Mouse (Mus musculus): ENCODE results near the gene Cpt1c. TPM values are rescaled to one million over a fixed set of nuclear protein-coding genes. Genes with fewer than 3 reads are reported as not detected.
A peak's percentile ranks its signal among the peaks of the same experiment; 100 is the strongest.
"Not testable (repeated sequence)": the region's sequence is repeated elsewhere in the genome, so short reads cannot be mapped to it uniquely, and the experiment has no call there.

Gene Cpt1c
- total RNA-seq (2017) = 0.20 TPM in 1 of 2 replicates, not detected in the other

DNA sequence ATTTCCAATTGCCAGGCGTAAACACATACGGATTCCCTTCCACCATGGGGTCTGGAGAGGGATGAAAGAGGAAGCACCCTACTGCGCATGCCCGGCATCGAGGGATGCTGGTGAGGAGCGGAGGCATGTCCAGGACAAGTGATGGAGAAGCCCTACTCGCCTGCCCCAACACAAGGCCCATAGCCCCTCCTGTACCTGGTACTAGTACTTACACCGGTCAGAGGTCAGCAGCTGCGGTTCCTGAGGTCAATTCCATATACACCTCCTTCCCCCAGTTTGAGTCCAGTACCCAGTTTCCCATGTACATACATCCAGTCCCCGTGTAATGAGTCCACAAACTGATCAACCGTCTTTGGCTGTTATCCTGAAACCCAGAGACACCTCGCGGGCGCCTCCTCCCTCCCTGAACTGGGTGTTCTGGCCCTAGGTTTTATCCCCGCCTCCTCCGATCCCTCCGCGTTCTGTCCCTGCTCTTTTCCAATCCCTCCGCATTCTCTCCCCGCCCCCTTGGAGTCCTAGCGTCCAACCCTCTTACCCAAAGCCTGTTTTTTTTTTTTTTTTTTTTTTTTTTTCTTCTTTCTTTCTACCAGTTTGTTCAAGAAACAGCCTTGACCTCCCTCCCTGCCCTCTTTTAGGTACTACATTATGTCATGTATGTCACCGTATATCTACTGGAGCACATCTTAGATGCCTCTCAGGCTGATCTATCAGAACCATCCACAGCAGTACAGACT is at the start of gene Cpt1c:
TSS of gene Cpt1c (minus strand) at position 469 of the 734 bp plus-strand sequence.
- 0 out of 4 replicates have a peak, but pooled peaks of 1 of the 2 experiments have one; percentile 24 for ATAC-seq (replicated peaks in 1 of 2; ENCODE audit: insufficient read depth in 1 of 2, low FRiP score in 2 of 2, low TSS enrichment in 1 of 2, low read depth in 1 of 2, poor library complexity in 2 of 2, severe bottlenecking in 2 of 2)

DNA sequence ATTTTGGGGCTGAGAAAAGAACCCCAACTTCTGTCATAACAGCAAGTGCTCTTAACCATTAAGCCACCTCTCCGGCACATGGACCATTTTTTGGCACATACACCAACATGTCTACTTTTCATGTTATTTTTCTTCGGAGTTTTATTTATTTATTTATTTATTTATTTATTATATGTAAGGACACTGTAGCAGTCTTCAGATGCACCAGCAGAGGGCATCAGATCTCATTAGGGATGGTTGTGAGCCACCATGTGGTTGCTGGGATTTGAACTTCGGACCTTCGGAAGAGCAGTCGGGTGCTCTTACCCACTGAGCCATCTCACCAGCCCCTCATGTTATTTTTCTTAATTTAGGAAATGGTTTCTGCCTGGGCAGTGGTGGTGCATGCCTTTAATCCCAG is 49.1 kb upstream of the Cpt1c start:
- not testable (repeated sequence) for ATAC-seq (replicated peaks in 1 of 2; ENCODE audit: insufficient read depth in 1 of 2, low FRiP score in 2 of 2, low TSS enrichment in 1 of 2, low read depth in 1 of 2, poor library complexity in 2 of 2, severe bottlenecking in 2 of 2)

DNA sequence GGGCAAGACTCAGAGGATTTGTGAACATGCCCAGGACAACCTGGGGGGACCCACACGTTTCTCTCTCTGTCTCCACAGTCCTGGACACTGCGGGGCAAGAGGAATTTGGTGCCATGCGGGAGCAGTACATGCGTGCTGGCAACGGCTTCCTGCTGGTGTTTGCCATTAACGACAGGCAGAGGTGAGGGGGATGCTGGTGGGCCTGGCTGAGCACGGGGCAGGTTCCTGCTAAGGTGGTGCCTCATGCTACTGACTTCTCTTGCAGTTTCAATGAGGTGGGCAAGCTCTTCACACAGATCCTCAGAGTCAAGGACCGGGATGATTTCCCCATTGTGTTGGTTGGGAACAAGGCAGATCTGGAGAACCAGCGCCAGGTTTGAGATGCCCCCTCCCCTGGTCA is 45.6 kb upstream of the Cpt1c start:
- no peak for ATAC-seq (replicated peaks in 1 of 2; ENCODE audit: insufficient read depth in 1 of 2, low FRiP score in 2 of 2, low TSS enrichment in 1 of 2, low read depth in 1 of 2, poor library complexity in 2 of 2, severe bottlenecking in 2 of 2)

DNA sequence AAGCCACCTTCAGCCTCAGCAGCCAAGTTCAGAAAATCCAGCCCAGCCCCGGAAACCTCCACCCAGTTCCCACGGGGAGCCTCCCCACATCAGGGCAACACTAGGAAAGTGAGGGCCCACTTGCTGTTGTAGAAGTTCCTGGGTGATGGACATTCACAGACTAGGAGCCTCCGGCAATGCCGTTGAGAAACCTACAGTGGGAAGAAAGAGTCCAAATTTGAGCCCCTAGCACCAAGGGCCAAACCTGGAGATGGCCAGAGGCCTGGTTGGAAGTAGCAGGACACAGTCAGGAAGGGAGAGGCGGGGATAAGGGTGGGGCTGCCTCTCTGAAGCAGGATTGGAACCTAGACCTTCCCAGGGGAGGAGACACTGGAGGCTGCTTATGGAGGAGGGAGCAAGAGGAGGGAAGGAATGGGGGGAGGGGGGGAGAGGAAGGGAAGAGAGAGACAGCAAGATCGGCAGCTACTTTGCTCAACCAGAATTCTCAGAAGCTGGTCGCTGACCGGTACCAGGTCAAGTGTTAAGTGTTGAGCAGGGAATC is 44.5 kb upstream of the Cpt1c start:
- ATAC-seq (replicated peaks in 1 of 2; ENCODE audit: insufficient read depth in 1 of 2, low FRiP score in 2 of 2, low TSS enrichment in 1 of 2, low read depth in 1 of 2, poor library complexity in 2 of 2, severe bottlenecking in 2 of 2) = no peak

DNA sequence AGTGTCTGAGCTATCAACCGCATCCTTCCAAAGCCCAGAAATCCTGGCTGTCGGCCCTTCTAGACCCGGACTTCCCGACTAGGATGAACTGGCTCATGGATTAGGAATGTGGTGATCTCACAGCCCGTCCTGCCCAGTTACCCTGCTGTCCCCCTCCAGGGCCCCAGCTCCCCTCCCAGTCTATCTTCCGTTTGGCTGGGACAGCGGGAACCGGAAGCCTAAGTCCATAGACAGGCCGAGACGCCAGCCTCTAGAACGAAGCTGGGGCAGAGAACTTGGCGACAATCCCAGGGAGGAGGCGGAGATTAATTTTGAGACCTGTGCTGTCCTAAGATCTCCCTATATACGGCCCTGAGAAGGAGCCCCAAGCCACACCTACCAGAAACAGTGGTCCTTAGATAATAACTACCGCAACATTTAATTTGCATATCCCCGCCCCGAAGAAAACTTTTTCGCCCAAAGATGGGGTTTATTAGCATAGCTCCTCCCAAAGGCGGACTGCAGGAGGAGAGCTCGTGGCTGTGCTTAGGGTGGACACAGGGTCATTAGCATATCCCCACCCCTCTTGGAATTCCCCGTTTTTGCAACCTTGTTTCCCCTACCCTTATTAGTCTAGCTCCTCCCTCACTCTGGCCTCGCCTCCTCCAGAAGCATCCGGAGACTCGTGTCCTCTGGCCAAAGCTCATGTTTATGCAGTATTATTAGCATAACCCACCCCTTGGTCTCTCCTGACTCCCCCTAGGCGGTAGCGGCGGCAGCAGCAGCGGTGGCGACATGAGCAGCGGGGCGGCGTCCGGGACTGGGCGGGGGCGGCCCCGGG is 42.8 kb upstream of the Cpt1c start, which contains the start of gene Rras:
TSS of gene Rras (plus strand) at position 720 of the 820 bp plus-strand sequence.
- peak; percentile 80 to 88 for ATAC-seq (replicated peaks in 1 of 2; ENCODE audit: insufficient read depth in 1 of 2, low FRiP score in 2 of 2, low TSS enrichment in 1 of 2, low read depth in 1 of 2, poor library complexity in 2 of 2, severe bottlenecking in 2 of 2)

DNA sequence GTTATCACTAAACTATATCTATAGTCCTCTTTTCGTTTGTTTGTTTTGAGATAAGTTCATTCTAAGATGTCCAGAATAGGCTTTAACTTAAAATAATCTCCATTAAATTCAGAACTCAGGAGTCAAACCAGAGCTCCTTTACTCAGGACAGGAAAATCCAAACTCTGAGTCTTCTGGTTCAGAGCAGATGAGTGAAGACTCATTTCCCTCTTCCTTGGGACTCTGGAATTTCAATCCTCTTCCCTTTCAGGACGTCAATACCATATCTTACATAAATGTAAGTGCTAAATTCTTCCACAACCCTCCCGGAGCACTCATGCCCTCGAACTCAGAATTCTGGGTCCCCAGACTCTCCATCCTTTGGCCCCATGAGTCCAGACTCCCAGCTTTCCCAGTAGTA is 42.1 kb upstream of the Cpt1c start:
- ATAC-seq (replicated peaks in 1 of 2; ENCODE audit: insufficient read depth in 1 of 2, low FRiP score in 2 of 2, low TSS enrichment in 1 of 2, low read depth in 1 of 2, poor library complexity in 2 of 2, severe bottlenecking in 2 of 2) = no peak

DNA sequence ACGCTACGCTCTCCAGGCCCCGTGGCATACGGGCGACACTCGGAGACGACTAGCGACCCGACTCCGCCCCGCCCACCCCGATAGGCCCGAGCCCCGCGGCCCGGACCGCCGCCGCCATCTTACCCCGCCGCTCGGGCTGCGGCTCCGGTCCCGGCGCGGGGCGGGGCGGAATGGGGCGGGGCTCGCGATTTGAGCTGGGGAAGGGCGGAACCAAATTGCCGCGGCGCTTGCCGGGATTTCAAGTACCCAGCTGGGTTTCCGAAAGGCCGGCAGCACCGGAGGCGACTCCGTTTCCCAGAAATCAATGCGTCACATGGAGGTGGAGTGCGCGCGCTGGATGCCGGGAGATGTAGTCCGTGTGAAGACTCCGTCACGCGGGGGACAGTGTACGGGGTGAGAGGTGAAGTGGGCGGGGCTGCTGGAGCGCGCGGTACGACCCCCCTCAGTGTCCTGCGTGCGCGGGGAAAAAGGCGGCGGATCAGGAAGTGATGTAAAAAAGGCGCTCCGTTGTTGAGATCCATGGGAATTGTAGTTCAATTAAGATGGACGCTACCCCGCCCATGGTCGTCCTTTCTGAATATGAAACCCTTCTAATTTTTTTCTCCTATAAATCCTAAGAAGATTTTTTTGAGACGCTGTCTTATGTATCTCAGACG is 41.4 kb upstream of the Cpt1c start, which contains the start of gene Scaf1:
TSS of gene Scaf1 (minus strand) at position 407 of the 656 bp plus-strand sequence.
- peak; percentile 73 to 87 for ATAC-seq (replicated peaks in 1 of 2; ENCODE audit: insufficient read depth in 1 of 2, low FRiP score in 2 of 2, low TSS enrichment in 1 of 2, low read depth in 1 of 2, poor library complexity in 2 of 2, severe bottlenecking in 2 of 2)

DNA sequence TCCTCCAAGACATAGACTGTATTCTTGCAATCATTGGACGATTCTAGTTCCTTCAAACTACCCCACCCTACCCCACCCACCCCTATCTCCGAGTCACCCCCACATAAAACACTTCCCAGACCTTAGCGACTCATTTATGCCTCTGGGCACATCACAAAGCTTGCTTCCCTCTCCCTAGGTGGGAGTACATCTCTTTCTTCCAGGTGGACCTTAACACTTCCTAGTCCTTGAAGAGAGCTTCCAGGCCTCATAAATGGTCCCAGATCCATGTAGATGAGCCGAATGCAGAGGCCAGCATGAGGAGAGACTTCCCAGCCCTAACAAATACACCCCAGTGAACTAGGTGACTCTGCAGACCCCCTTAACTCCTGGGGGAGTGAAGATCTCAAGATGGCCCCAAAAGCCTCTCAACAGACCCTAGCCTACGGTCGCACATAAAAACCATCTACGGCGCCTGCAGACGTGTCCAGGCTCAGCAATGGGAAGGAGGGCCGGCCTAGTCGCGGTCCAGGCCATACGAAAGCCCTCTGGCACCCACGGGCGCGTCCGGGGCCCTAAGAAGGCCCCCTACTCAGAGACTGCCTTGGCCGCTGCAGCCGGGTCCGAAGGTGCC is 40.8 kb upstream of the Cpt1c start:
- no peak for ATAC-seq (replicated peaks in 1 of 2; ENCODE audit: insufficient read depth in 1 of 2, low FRiP score in 2 of 2, low TSS enrichment in 1 of 2, low read depth in 1 of 2, poor library complexity in 2 of 2, severe bottlenecking in 2 of 2)

DNA sequence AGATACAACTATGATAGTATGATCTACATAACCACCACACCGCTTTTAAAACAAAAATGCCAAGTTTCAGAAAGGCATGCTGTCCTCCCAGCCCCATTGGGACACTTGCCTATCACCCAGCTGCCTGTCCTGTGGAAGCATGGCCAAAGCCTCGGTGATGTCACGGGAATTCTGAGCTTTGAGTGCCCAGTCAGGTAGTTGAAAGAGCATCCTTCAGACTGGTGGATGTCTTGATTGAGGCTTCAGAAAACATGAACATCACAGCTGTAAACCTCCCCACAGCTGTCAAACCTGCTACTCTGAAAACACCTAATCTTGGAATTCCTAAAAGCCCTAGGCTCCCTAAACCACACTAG is 39.4 kb upstream of the Cpt1c start:
- no peak for ATAC-seq (replicated peaks in 1 of 2; ENCODE audit: insufficient read depth in 1 of 2, low FRiP score in 2 of 2, low TSS enrichment in 1 of 2, low read depth in 1 of 2, poor library complexity in 2 of 2, severe bottlenecking in 2 of 2)

DNA sequence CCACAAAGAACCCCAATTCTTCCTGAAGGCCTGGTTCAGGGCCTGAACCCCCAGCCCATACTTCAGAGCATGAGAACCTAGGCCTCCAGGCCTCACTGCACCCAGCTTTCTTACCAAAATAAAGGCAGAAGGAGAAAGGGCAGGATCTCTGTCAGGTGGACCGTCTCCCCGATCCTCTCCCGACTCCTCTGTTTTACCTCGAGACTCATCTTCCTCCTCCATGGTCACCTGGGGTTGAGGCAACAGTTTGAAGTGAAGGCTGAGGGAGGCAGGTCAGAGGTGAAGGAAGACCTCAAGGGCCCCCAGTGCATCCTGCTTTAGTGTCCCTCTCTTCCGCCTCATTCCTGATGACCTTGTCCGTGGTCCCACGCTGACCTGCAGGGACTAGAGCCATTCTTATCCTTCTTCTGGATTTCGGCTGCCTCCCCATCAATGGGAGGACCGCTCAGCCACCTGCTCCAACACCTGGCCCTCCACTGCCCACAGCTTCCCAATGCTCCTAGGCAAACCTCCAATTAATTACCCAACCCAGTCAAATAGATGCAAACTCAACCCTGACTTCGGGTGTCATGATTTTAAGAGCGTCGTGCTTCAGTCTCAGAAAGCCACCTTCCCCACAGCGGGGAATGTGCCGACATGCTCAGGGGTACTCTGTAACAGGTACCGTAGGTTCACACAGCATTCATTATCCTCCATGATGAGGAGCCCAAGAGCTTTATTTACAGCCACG is 38.9 kb upstream of the Cpt1c start:
- ATAC-seq (replicated peaks in 1 of 2; ENCODE audit: insufficient read depth in 1 of 2, low FRiP score in 2 of 2, low TSS enrichment in 1 of 2, low read depth in 1 of 2, poor library complexity in 2 of 2, severe bottlenecking in 2 of 2) = no peak

DNA sequence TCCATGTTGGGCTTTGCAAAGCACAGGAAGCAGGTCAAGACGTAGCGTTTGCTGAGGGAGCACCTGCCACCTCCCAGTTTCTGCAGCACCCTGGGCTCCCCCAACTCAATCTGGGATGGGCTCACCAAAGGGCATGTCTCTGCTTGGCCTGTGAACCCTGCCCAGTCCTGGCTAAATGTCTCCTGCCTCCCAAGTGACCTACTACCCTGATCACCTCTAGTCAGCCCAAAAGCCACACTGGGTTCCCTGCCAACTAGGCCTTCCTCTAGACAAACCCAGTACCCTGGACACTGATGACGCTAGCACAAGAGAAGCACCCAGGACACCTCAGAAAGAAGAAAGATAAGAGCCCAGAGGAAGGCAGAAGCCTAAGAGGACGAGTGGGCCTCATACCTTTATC is 38.2 kb upstream of the Cpt1c start:
- no peak for ATAC-seq (replicated peaks in 1 of 2; ENCODE audit: insufficient read depth in 1 of 2, low FRiP score in 2 of 2, low TSS enrichment in 1 of 2, low read depth in 1 of 2, poor library complexity in 2 of 2, severe bottlenecking in 2 of 2)

DNA sequence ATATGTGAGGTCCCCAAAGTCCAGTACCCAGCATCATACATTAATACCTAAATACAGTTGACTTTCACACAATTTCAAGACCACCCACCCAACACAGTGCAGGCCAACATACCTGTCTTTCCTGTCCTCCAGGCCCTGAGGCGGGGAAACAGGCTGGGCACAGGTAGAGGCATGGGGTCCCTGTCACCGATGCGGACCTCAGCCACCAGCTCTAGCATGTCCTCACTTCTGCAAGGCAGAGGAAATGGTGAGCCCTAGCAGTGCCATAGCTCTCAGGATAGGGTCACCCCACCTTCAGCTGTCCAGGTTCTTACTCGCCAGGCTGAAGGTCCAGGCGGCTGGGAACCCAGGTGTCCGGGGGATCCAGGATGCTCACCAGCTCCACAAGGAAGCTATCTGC is 37.4 kb upstream of the Cpt1c start:
- no peak for ATAC-seq (replicated peaks in 1 of 2; ENCODE audit: insufficient read depth in 1 of 2, low FRiP score in 2 of 2, low TSS enrichment in 1 of 2, low read depth in 1 of 2, poor library complexity in 2 of 2, severe bottlenecking in 2 of 2)

DNA sequence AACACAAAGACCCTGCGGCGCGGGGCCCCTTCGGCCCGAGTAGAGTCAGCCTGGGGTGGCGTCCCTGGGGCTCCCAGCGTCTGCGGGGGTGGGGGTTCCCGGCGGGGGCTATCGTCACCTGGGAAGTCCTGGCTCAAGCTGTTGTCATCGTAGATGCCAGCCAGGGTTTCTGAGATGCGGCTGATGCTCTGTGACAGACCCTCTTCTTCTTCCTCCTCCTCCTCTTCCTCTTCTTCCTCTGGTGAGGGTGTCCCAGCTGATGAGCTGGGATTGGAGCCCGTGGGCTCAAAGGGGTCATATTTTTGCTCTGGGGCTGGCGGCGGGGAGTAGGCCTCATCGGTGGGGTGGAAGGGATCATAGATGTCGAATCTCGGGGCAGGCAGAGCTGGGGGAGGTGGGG is 33.8 kb upstream of the Cpt1c start:
- no peak for ATAC-seq (replicated peaks in 1 of 2; ENCODE audit: insufficient read depth in 1 of 2, low FRiP score in 2 of 2, low TSS enrichment in 1 of 2, low read depth in 1 of 2, poor library complexity in 2 of 2, severe bottlenecking in 2 of 2)

DNA sequence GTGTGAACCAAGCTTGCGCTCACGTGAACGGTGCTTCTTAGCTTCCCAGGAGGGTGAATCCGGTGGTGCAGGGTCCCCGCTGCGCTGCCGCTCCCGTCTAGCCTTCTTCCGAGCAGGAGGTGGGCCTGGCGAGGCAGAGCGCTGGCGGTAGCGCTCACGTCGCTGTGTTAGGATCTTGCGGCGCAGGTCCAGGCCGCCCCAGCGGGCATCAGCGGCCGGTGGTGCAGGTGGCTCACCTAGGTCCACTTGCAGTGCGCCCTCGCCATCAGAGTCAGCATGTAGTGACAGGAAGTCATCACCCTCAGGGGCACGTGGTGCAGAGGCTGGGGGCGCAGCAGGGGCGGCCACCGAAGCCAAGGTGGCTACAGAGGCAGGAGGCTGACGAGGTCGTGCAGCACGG is 33.2 kb upstream of the Cpt1c start:
- no peak for ATAC-seq (replicated peaks in 1 of 2; ENCODE audit: insufficient read depth in 1 of 2, low FRiP score in 2 of 2, low TSS enrichment in 1 of 2, low read depth in 1 of 2, poor library complexity in 2 of 2, severe bottlenecking in 2 of 2)

DNA sequence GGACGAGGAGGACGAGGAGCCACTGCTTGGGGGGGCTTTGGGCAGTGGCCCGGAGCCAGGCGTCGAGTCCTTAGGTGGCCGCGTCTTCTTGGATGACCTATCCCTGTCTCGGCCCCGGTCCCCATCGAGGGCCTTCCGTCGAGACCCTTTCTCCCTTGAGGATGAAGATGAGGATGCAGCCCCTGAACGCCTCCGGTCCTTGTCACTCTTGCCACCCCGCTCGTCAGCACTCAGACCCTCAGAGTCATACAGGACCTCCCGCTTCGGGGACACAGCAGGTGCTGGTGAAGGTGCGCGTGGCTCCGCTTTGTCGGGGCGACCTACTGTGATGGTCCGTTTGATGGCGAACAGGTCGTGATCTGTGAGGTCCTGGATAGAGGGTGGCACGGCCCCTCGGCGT is 32.5 kb upstream of the Cpt1c start:
- no peak for ATAC-seq (replicated peaks in 1 of 2; ENCODE audit: insufficient read depth in 1 of 2, low FRiP score in 2 of 2, low TSS enrichment in 1 of 2, low read depth in 1 of 2, poor library complexity in 2 of 2, severe bottlenecking in 2 of 2)

DNA sequence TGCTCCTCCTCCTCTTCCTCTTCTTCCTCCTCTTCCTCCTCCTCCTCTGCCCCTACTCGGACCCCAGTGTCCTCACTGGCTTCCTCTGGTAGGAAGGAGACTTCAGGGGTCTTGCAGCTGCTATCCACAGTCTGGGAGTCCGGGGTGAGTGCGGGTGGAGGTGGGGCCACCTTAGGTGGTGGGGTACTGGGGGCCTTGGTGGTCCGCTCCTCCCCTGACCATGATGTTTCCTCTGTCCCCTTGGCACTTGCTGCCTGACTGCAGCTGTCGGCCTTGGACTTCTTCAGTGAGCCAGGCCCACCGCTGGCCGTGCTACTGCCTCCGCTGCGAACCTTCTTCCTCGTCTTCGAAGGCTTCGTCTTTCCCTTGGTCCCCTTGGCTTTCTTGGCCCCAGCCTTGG is 31.9 kb upstream of the Cpt1c start:
- no peak for ATAC-seq (replicated peaks in 1 of 2; ENCODE audit: insufficient read depth in 1 of 2, low FRiP score in 2 of 2, low TSS enrichment in 1 of 2, low read depth in 1 of 2, poor library complexity in 2 of 2, severe bottlenecking in 2 of 2)
